Mouse (Mus musculus) gonadal fat pad, adult 2 months (tissue): ENCODE results near the gene Fbrs. TPM values are rescaled to one million over a fixed set of nuclear protein-coding genes. Genes with fewer than 3 reads are reported as not detected.
"Not testable (repeated sequence)": the region's sequence is repeated elsewhere in the genome, so short reads cannot be mapped to it uniquely, and the experiment has no call there.

Experiments used
- DNase-seq: peaks from one replicate; pipeline ENCODE4 v3.0.0-alpha.2; 2012; ENCODE audit warnings: low read depth
- polyA plus RNA-seq: library from polyadenylated mRNA; depleted of rRNA; stranded (reverse); fragments of >200 nt; gene quantifications from 2 replicates; pipeline ENCODE4 v1.2.3, GENCODE M21; 2012

The Fbrs gene
- polyA plus RNA-seq, 1 experiment, result 15.3 TPM

GRCm38 (mm10) chr7:127476336-127476735, 2.7 kb upstream of the Fbrs start:
- no peak for DNase-seq

GRCm38 (mm10) chr7:127476855-127477254, 2.1 kb upstream of the Fbrs start:
- no peak for DNase-seq

GRCm38 (mm10) chr7:127477687-127478634, 1.0 kb upstream of the Fbrs start:
- DNase-seq, result peak; percentile 100

- no peak for DNase-seq
Measured at GRCm38 (mm10) chr7:127479318-127480225, 573 bp downstream of the Fbrs start.

- no peak for DNase-seq
Measured at GRCm38 (mm10) chr7:127480321-127480720, 1.3 kb downstream of the Fbrs start.

GRCm38 (mm10) chr7:127485416-127485815, 6.4 kb downstream of the Fbrs start:
- DNase-seq, result no peak

GRCm38 (mm10) chr7:127488364-127488763, 9.4 kb downstream of the Fbrs start:
- not testable (repeated sequence) for DNase-seq

GRCm38 (mm10) chr7:127489982-127490381, 11.0 kb downstream of the Fbrs start:
- DNase-seq, result no peak

GRCm38 (mm10) chr7:127491846-127492245, 12.8 kb downstream of the Fbrs start:
- no peak for DNase-seq

GRCm38 (mm10) chr7:127494648-127495047, 15.6 kb downstream of the Fbrs start:
- DNase-seq, result no peak

- DNase-seq, result no peak
Measured at GRCm38 (mm10) chr7:127497382-127497781, 18.4 kb downstream of the Fbrs start.

- DNase-seq, result no peak
Measured at GRCm38 (mm10) chr7:127498407-127498806, 19.4 kb downstream of the Fbrs start.

GRCm38 (mm10) chr7:127508291-127508690, 29.3 kb downstream of the Fbrs start:
- no peak for DNase-seq

GRCm38 (mm10) chr7:127509830-127510229, 30.8 kb downstream of the Fbrs start:
- not testable (repeated sequence) for DNase-seq

GRCm38 (mm10) chr7:127511241-127511640, 32.2 kb downstream of the Fbrs start:
- DNase-seq, result no peak

GRCm38 (mm10) chr7:127511808-127512230, 32.8 kb downstream of the Fbrs start, which contains the start of gene Srcap:
Srcap (plus strand) TSS chr7:127511983.
- DNase-seq, result no peak

- DNase-seq, result no peak
Measured at GRCm38 (mm10) chr7:127512231-127513015, 33.4 kb downstream of the Fbrs start.

- no peak for DNase-seq
Measured at GRCm38 (mm10) chr7:127513016-127513390, 34.0 kb downstream of the Fbrs start.

- no peak for DNase-seq
Measured at GRCm38 (mm10) chr7:127513781-127514180, 34.8 kb downstream of the Fbrs start.

GRCm38 (mm10) chr7:127515846-127516245, 36.8 kb downstream of the Fbrs start:
- DNase-seq, result no peak

GRCm38 (mm10) chr7:127516344-127516743, 37.3 kb downstream of the Fbrs start:
- no peak for DNase-seq
